Mouse (Mus musculus): ENCODE results near the gene Ms4a14.
"Not testable (repeated sequence)": the region's sequence is repeated elsewhere in the genome, so short reads cannot be mapped to it uniquely, and the experiment has no call there.

Ms4a14 gene

DNA sequence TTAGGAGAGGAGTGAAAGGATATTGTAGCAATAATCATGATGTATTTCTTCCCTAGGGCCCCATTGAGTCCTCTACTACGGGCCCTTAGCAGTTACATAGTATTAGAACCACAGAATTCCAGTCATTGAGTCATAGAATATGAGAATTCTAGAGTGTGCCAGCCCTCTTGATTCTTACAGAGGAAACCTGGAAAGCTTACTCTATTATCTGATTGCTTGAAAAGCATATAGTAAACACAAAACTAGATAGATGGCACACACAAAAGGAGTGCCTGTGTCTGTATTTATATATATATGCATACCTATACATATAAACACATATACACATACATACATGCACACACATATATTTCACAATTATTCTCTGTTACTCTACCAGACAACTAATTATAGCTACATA is at the start of gene Ms4a14:
Gene Ms4a14, minus strand, starts transcription at position 101 of the 400 bp plus-strand sequence.
- no peak for DNase-seq (ENCODE audit: low read depth)

DNA sequence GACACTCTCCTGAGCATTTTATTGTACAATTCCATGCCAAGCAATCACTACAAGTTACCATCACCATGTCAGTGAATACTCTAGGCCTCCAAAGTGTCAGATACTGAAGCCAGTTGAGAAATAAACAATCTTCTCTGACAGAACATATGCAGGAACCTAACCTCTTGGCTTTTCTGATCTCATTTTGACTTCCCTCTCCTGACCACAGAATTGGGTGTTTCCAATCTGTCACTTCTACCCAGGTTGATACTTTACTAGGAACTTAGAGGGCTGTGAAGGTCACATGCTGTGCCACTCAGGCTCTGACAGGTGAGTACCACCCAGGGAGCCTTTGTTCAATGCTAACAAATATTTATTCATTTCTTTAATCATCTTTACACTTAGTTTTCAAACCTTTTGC is 47.7 kb upstream of the Ms4a14 start:
- no peak for DNase-seq (ENCODE audit: low read depth)

DNA sequence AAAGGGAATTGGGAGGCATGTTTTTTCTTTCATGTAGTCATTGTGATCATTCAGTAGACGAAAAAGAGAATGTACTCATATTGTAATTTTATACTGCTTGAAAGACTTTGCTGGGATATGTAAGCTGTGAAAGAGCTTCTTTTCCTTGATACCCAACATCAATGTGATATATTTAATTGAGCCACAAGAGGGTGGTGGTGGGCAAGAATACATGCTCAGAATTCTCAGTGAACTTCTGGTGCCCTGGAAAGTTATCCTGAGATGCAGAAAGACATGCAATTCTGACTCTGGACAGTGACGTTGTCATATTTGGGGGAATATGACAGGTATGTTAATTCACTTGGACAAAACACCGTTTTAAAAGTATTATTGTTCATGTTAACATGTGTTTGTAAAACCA is 45.9 kb upstream of the Ms4a14 start:
- DNase-seq (ENCODE audit: low read depth), result no peak

DNA sequence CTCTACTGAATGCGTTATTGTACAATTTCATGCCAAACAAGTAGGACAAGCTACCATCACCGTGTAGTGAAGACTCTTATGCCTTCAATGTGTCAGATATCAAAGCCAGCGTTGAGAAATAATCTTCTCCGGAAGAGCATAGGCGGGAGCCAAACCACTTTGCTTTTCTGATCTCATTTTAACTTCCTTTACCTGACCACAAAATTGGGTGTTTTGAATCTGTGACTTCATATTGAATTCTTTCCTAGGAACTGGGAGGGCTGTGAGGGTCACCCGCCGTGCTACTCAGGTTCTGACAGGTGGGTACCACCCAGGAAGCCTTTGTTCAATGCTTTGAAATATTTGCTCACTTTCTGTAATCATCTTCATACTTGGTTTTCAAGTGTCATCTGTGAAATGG is 41.5 kb upstream of the Ms4a14 start:
- no peak for DNase-seq (ENCODE audit: low read depth)

DNA sequence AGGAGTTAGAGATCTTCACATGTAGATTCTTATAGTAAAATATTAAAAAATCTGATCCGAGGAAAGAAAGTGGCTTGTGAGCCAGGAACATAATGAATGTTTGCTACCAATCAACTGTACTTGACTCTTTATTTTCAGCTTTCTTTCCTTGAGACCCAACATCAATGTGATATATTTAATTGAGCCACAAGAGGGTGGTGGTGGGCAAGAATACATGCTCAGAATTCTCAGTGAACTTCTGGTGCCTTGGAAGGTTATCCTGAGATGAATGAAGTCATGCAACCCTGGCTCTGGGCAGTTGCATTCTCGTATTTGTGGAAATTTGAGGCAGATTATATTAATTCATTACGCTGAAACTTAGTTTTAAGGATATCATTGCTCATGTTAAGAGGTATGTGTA is 37.6 kb upstream of the Ms4a14 start:
- DNase-seq (ENCODE audit: low read depth), result no peak

DNA sequence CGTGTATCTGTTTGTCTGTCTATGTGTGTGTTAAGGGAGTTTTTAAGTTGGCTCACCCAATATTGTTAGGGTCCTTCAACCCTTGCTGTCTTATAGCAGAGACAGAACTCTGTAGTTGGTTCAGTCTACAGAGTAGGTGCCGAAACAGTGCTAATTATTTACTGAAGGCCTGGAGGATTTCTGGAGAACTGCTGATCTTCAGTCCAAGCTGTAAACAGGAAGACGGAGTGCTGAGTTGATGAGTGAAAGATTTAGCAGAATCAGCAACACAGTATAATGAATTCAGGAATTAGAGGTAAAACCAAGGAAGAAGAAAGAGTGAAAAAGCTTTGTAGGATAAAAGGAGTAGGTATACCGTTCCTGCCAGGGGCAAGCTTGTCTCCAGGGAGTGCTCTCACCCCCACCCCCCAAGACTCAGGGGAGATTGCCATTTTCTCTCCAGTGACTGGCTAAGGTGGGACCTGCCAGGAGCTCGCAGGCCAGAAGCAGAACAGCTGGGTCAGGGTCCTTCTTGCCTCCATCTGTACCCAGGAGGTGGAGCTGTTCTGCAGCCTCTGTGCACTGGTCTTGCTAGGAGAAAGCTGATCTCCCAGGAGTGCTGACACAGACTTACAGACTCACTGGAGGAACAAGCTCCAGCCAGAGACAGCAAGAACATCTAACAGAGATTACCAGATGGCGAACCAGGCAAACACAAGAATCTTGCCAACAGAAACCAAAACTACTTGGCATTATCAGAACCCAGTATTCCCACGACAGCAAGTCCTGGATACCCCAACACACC is 35.6 kb upstream of the Ms4a14 start:
- DNase-seq (ENCODE audit: low read depth), result no peak

DNA sequence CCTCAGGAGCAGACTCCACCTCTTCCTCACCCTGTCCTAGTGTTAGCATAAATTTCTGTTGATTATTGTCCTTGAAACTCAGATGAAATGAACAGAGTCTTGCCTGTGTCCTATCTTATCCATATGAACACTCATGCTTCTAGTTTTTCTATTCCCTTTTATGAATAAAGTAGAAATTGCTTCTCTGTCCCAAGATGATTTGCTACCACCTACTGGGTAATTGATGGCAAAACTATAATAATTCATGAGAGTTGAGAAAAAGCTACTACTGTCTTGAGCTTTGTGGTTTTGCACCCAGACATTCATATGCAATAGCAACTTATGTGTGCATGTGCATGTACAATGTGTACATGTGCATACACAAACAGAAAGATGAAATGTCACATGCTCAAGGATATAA is 29.7 kb upstream of the Ms4a14 start:
- no peak for DNase-seq (ENCODE audit: low read depth)

DNA sequence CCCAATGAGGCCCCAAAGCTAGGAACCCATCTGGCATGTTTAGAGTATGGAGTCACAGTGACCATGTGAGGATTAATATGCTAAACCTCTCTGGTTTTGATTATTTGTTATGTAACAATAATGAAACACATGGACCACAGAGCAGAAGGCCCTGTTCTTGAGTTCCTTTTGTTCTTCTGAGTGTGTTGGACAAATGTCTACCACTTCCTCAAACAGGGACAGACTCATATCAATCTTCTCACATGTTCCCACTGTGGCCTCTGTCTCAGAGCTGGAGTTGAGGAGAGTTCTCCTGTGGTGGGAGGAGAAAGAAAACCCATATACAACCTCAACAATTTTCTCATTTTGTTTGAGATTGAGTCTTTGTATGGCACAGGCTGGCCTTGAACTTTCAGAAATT is 28.9 kb upstream of the Ms4a14 start:
- DNase-seq (ENCODE audit: low read depth), result no peak

DNA sequence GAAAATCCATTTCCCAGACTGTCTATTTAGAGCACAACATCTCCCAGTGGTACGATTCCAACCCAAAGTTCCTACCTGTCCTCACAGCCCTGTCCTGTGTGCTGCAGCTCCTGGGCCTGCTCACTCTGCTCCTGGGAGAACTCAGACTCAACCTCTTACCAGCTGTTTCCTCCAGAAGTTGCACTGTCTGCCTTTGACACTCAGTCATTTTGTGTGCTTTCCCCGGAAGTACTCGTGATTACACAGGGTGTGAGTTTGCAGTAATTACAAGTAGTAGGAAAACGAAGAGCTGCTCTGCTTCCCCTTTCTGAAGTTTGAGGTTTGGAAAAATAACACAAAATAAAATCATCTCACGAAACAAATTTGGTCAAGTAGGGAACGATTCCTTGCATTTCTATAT is 21.7 kb upstream of the Ms4a14 start, which contains the start of gene Ms4a7:
Gene Ms4a7, minus strand, starts transcription at position 215 of the 400 bp plus-strand sequence.
- DNase-seq (ENCODE audit: low read depth), result peak; percentile 26

DNA sequence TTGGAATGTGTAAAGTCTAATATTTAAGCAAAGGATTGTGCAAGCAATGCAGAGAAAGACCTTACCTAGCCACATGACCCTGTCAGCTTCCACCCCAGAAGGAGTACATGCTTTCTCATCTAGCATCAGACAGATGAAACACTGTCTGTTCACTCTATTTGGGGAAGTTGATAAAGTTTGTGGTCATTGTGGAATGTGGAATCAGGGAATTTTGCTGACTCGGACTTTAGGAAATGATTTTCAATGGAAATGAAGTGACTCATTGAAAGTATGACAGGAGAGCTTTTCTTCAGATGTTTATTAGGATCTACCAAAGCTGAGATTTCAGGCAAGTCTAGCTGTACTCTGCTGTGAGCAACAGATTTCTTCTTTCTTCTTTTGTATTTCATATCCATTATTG is 6.9 kb upstream of the Ms4a14 start:
- no peak for DNase-seq (ENCODE audit: low read depth)

DNA sequence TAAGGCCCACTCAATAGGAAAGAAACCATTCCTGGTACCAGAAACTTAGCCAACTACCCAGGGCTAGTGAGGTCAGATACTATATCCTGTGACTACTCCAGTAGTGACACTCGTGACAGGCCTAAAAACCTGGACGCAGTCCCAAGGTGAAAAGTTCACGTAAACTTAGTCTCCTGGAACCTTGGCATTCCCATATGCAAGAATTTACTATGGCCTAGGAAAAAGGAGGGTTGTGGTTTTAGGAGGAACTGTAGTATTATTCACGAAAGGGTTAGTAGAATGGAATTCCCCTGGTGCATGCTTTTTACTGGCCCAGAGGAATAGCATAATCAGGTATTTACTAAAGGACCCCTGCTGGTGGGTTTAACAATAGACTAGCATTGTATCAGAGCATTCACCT is 2.5 kb upstream of the Ms4a14 start:
- no peak for DNase-seq (ENCODE audit: low read depth)

DNA sequence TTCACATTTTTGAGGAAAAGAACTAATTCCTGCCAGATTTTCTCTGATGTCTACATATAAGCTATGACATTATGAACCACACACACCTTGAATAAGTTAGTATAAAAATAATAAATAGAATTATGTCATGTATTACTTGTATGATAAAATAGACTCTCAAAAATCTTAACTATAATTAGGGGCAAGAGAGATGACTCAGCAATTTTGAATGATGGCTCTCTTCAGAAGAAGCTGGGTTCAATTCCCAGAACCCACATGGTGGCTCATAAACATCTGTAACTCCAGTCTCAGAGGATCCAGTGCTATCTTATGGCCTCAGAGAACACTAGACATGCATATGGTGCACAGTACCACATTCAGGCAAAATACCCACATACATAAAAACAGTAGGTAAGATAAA is 5.4 kb downstream of the Ms4a14 start:
- DNase-seq (ENCODE audit: low read depth), result no peak

DNA sequence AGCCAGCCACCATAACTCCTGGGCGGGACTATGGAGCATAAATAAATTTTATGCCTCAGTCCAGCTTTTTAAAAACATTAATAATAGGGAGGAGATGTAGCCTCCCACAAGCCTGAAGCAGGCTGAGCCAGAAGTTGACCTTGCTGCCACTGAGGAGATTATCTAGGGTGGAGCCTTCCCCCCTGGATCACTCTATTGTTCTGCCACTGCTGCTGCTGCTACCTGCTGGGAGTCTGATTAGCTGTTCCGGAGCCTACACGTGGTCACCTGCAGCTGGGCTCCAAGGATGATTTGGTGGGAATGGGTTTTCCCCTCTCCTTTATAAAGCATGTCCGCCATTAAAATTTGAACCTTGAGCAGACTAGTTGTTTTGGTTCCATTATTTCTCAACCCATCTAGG is 14.7 kb downstream of the Ms4a14 start:
- not testable (repeated sequence) for DNase-seq (ENCODE audit: low read depth)

DNA sequence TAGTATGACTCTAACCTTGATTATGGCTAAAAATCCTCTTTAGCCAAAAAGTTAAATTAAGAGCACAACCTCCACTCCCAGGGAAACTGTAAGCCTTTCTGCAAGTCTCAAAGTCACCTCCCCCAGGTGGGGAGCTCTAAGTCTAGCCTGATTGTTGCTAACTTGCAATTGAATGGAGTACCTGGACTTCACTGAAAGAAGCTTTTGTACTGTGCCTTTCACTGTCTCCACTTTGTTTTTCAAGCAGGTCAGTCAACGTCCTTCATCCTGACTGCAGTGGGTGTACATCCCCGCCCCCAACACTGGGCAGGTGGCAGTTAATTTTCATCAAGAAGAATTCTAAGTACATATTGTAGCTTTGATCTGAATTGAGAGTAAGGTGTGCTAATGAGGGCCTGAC is 15.3 kb downstream of the Ms4a14 start:
- no peak for DNase-seq (ENCODE audit: low read depth)

DNA sequence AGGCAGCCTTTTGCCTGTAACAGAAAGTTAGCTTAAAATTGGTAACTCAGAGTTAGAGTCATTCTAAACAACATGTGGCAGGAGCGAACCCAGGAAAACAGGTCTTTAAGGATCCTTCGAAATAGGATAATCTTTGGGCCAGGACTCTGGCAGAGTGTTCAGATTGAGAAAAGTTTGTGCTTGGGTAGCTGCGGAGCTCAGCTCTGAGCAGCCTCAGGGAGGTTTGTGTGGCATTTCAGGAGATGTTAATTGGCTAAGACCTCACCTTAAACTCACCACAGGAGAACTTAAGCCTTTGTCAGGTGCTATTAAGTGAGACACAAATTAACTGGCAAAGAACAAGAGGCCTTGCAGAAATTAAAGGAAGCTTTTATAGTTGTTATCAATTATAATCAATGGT is 20.6 kb downstream of the Ms4a14 start:
- not testable (repeated sequence) for DNase-seq (ENCODE audit: low read depth)

DNA sequence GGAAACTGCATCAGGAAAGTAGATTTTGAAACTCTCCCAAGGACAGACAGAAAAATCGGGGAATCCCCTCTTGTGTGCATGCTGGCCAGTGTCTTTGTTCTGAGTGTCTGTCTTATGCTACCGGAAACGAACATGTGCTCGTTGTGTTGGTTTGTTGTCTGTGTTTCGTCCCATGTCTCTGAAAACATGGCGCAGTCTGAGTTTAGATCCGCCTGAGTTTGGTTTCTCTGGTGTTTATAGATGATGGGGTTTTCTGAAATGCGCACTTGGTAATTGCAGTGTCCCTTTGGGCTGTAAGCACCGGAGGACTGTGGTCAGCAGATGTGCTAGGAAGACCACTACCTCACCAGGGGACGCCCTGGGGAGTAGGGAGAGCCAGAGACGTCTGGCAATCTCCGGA is 21.3 kb downstream of the Ms4a14 start:
- DNase-seq (ENCODE audit: low read depth), result peak; percentile 12

DNA sequence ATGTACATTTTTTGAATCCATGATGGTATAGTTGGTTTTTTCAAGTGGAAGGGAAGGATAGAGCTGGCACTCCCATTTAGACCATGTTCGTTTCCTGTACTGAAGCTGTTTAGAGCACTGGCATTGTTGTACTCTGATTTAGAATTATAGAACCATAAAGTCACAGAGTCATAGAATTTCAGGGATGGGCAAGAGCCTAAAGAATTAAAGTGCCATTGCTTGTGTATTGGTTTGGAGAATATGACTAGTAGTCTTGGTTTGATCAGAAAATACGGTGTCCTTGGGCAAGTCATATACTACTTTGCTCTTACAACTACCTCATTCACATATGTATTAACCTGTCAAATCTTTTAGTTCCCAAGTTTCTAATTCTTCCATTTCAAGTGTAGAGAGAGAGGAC is 30.5 kb downstream of the Ms4a14 start, which contains the start of gene Ms4a5:
Gene Ms4a5, minus strand, starts transcription at position 101 of the 400 bp plus-strand sequence.
- no peak for DNase-seq (ENCODE audit: low read depth)

DNA sequence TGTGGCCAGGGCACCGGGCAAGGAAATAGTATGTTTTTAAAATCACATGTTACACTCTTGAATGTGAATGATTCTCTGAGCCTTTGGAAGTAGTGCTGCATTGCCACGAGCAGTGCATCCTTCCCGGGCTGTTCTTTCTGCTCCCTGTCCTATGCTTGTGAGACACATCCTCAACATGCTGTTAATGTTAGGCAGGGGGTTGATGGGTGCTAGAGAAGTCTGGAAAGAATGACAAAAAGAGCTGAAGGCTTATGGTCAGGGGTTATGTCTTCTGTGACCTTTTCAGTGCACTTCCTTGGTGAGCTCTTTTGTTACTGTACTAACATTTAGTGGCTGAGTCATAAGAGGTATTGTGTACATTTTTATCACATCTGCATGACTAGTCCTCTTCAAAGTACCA is 34.0 kb downstream of the Ms4a14 start:
- no peak for DNase-seq (ENCODE audit: low read depth)

DNA sequence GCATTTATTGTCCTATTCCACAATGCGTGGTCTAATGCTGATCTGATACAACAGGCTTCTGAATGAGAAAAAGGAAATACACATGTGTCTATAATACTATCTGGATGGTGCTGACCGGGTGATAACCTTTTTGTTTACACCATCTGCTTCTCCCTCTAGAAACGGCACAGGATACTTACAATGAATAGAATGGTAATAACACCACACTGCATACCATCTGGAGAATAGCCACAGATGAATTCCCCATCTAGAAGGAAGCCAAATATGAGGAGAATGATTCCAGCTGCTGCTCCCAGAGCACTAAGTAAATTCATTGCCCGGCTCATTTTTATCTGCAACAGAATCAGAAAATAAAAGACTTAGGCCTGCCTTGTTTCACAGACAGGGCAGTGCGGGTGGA is 37.8 kb downstream of the Ms4a14 start:
- DNase-seq (ENCODE audit: low read depth), result no peak

DNA sequence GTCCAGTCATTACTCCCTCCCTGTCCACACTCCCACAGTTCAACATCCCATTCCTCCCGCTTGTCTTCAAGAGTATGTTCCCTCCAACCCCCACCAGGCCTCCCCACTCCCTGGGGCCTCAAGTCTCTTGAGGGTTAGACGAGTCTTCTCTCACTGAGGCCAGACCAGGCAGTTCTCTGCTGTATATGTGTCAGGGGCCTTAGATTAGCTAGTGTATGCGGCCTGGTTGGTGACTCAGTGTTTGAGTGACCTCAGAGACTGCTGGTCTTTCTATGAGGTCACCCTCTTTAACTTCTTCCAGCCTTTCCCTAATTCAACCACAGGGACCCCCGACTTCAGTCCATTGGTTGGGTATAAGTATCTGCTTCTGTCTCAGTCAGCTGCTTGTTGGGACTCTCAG is 47.3 kb downstream of the Ms4a14 start:
- no peak for DNase-seq (ENCODE audit: low read depth)

DNA sequence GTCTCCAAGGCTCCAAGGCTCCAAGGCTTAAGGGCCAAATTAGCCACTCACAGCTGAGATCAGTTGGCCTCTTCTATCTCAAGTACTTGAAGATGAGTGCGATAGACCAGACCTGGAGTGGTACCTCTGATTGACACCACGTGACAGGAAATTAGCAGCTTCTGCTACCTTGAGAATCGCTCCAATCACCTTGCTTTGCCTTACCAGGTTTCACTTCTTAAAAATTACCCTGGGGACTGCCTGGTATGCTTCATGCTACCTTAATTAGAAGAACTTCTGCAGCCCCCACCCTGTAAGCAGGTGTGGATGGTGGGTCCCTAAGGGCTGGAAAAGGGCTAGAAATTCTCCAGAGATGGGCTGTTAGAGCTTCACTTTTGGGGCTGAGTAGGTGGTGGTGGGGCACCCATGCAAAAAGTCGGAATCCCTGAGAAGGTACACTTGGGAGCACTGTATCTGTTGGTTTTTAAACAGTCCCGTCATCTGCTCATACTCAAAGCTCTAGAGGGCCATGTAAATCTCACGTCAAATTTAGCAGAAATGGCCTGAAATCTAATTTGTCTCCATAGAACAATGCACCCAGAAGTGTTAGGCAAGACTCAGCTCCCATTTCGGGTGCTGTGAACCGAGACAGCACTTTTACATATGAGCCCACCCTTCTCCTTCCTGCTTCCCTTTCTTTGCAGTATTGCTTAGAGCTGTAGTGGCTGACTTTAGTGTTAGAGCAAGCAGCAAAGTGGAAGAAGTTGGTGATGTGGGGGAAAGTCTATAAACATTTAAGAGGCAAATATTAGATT is 48.0 kb downstream of the Ms4a14 start, which contains the start of gene Ms4a1:
Gene Ms4a1, minus strand, starts transcription at position 190 of the 794 bp plus-strand sequence.
- no peak for DNase-seq (ENCODE audit: low read depth)

DNA sequence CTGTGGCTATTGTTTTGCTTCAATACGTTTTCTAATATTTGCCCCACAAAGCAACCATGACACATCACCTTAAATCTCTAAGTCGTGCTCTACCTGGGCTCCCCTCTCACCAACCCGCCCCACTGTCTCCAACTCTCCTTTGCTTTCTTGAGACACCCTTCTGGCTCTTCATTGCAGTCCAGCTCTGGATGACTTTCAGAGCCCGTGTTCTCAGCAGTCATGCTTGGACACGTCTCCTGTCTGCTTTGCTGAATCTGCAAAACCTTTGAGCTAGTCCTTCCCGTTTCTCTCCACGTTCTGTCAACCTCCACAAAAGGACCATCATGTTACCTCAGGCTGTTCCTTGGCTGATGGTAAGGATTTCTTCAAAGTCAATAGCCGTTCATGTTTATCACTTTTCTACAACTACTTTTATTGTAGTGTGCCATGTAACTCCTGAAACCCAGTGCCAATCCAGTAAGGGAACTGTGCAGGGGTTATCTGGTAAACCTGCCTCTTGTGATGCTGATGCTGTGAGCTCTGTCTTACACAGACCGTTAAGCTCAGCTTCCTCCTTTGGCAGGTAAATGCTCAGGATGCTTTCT is 49.6 kb downstream of the Ms4a14 start:
- DNase-seq (ENCODE audit: low read depth), result no peak

DNA sequence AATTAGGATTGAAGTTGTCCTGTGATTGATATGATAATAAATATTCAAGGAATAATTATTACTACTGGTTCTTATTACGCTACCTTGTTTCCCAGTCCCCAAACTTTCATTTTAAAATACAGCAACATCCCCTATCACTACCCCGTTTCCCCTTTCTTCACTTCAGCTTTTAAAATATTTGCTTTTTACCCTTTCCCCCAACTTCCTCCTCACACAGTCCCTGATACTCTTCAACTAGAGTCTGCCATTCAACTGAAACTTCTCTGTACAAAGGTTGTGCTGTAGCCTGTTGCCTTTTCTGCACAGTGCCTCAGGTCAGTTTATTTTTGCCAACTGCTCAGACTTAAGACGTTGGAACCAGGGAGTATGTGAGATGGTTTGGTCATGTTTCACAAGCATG is 50.7 kb downstream of the Ms4a14 start:
- no peak for DNase-seq (ENCODE audit: low read depth)

Data from c-Kit-positive CD71-negative TER-119-negative erythroid progenitor cells, embryonic 14.5 days (primary cell).